Comparison of ENCODE assay signal across 25 mouse cellular contexts in genomic region chr2:83624045-83624444, GRCm38 (mm10). TPM values are rescaled to one million over a fixed set of nuclear protein-coding genes. Genes with fewer than 3 reads are reported as not detected.
DNase-seq lines count a peak whose midpoint lies in the region; ATAC-seq and TF ChIP-seq lines count a peak whose summit lies in the region.
"Had no signal": no experiment of that assay in that cellular context is flagged by ENCODE, and none has a peak within 500 bp of the region (broad histone marks: within the 10 kb centered on the region; RNA-seq: fewer than 3 reads in every experiment).

No protein-coding gene starts in this region.

- DNase-seq in hindbrain, embryonic 14.5 days (ENCODE audit: low spot score) = peak; percentile 48
- no peak for DNase-seq in layer of hippocampus, adult 2 months (ENCODE audit: low spot score in 2 of 2)
- DNase-seq in layer of hippocampus, adult 18-20 months (ENCODE audit: low spot score in 2 of 2) = no peak
- DNase-seq in 3T3-L1 (ENCODE audit: low read depth, low spot score) = peak; percentile 22
- DNase-seq in adipocyte (ENCODE audit: low spot score) = peak; percentile 19
- DNase-seq in adrenal gland, postnatal 10 days = no peak
- DNase-seq: adrenal gland, adult 8-10 months; cerebellum, adult 11 months; cerebellum, adult 9-10 months; embryo, embryonic 11 days; gastrocnemius, postnatal 10 days; kidney, postnatal 25 days; right cerebral cortex, postnatal 14 days had no signal

- ATAC-seq in hindbrain, embryonic 14.5 days (ENCODE audit: low FRiP score) = no peak
- ATAC-seq in hindbrain, embryonic 13.5 days (ENCODE audit: low FRiP score) = no peak
- ATAC-seq: activated CD4-positive, CD25-positive, alpha-beta regulatory T cell, adult 4 months; CD4-positive, CD25-positive, alpha-beta regulatory T cell, adult 4 months; intestine, embryonic 15.5 days had no signal

- 77% methylated on average over 4 of the region's 4 CpGs for WGBS in hindbrain, embryonic 14.5 days
- WGBS in hindbrain, embryonic 13.5 days = 77% methylated on average over 4 of the region's 4 CpGs

- no peaks in the 10 kb centered on the region for H3K4me1 ChIP-seq in hindbrain, embryonic 14.5 days (replicated peaks; ENCODE audit: control insufficient read depth, insufficient read depth, low read length)
- no peaks in the 10 kb centered on the region for H3K4me1 ChIP-seq in hindbrain, embryonic 13.5 days (replicated peaks)
- H3K4me1 ChIP-seq: embryonic facial prominence, embryonic 12.5 days; heart, embryonic 15.5 days; hindbrain, embryonic 15.5 days; intestine, embryonic 15.5 days; lung, embryonic 15.5 days had no signal

- no peaks in the 10 kb centered on the region for H3K9me3 ChIP-seq in hindbrain, embryonic 14.5 days (ENCODE audit: control insufficient read depth, low read length)
- H3K9me3 ChIP-seq in hindbrain, embryonic 13.5 days = no peaks in the 10 kb centered on the region
- H3K9me3 ChIP-seq: embryonic facial prominence, embryonic 12.5 days; heart, embryonic 15.5 days; hindbrain, embryonic 15.5 days; intestine, embryonic 15.5 days; limb, embryonic 10.5 days; limb, embryonic 15.5 days; lung, embryonic 15.5 days; midbrain, embryonic 10.5 days had no signal

- no peaks in the 10 kb centered on the region for H3K36me3 ChIP-seq in hindbrain, embryonic 14.5 days (replicated peaks; ENCODE audit: control insufficient read depth, insufficient read depth)
- H3K36me3 ChIP-seq in hindbrain, embryonic 13.5 days = no peaks in the 10 kb centered on the region
- H3K36me3 ChIP-seq: embryonic facial prominence, embryonic 12.5 days; heart, embryonic 15.5 days; hindbrain, embryonic 15.5 days; intestine, embryonic 15.5 days; limb, embryonic 10.5 days; limb, embryonic 15.5 days; lung, embryonic 15.5 days; midbrain, embryonic 10.5 days had no signal

- H3K9ac ChIP-seq in hindbrain, embryonic 14.5 days = no peak overlapping the region
- H3K9ac ChIP-seq in hindbrain, embryonic 13.5 days = no peak overlapping the region
- H3K9ac ChIP-seq: embryonic facial prominence, embryonic 12.5 days; heart, embryonic 15.5 days; hindbrain, embryonic 15.5 days; intestine, embryonic 15.5 days; limb, embryonic 15.5 days; liver, embryonic 14.5 days; lung, embryonic 15.5 days had no signal

- H3K27me3 ChIP-seq in hindbrain, embryonic 14.5 days (ENCODE audit: control insufficient read depth, insufficient read depth, low read length) = no peaks in the 10 kb centered on the region
- H3K27me3 ChIP-seq in hindbrain, embryonic 13.5 days = no peaks in the 10 kb centered on the region
- H3K27me3 ChIP-seq: embryonic facial prominence, embryonic 12.5 days; heart, embryonic 15.5 days; hindbrain, embryonic 15.5 days; intestine, embryonic 15.5 days; limb, embryonic 15.5 days; lung, embryonic 15.5 days had no signal

- peak; percentile 67 for TF ChIP-seq CTCF in layer of hippocampus, adult 2 months (conservative IDR thresholded peaks at IDR 0.05)

- no peak overlapping the region for H3K27ac ChIP-seq in hindbrain, embryonic 14.5 days
- no peak overlapping the region for H3K27ac ChIP-seq in hindbrain, embryonic 13.5 days
- H3K27ac ChIP-seq in layer of hippocampus, adult 2 months = no peak overlapping the region
- H3K27ac ChIP-seq: embryonic facial prominence, embryonic 12.5 days; heart, embryonic 15.5 days; hindbrain, embryonic 15.5 days; intestine, embryonic 15.5 days; limb, embryonic 10.5 days; limb, embryonic 15.5 days; liver, embryonic 14.5 days; lung, embryonic 15.5 days; midbrain, embryonic 10.5 days had no signal

- H3K4me3 ChIP-seq in hindbrain, embryonic 14.5 days (replicated peaks; ENCODE audit: low read length) = no peak overlapping the region
- H3K4me3 ChIP-seq in hindbrain, embryonic 13.5 days = no peak overlapping the region
- H3K4me3 ChIP-seq in layer of hippocampus, adult 2 months = no peak overlapping the region
- H3K4me3 ChIP-seq: embryonic facial prominence, embryonic 12.5 days; heart, embryonic 15.5 days; hindbrain, embryonic 15.5 days; intestine, embryonic 15.5 days; limb, embryonic 10.5 days; limb, embryonic 15.5 days; lung, embryonic 15.5 days; midbrain, embryonic 10.5 days had no signal

- H3K4me2 ChIP-seq in hindbrain, embryonic 14.5 days (replicated peaks) = no peak overlapping the region
- no peak overlapping the region for H3K4me2 ChIP-seq in hindbrain, embryonic 13.5 days
- H3K4me2 ChIP-seq: embryonic facial prominence, embryonic 12.5 days; heart, embryonic 15.5 days; hindbrain, embryonic 15.5 days; intestine, embryonic 15.5 days; limb, embryonic 15.5 days; lung, embryonic 15.5 days had no signal

RNA-seq across cellular contexts. Expression of gene Zc3h15, which starts 20.2 kb away (rescaled TPM):
- 159 and 168 TPM in 2 replicates for polyA plus RNA-seq in hindbrain, embryonic 14.5 days (2014; fragmentation: Nextera tagmentation; extraction: Ambion mirVana)
- 210 and 215 TPM in 2 replicates for polyA plus RNA-seq in hindbrain, embryonic 13.5 days (2015; fragmentation: Nextera tagmentation; extraction: Ambion mirVana)
- total RNA-seq in layer of hippocampus, adult 2 months (2021) = 100 to 1,000 TPM; 131 to 134 TPM
- 100 to 1,000 TPM; 129 to 133 TPM for total RNA-seq in layer of hippocampus, adult 18-20 months (2021)
- 10 to 100 TPM; 74.7 to 84.3 TPM for total RNA-seq in adrenal gland, postnatal 10 days (2021)

Comparison
In these comparisons a context has a peak if more than half of its experiments do, and no peak if none do; other contexts are left out.
1. DNase-seq: peak in hindbrain, embryonic 14.5 days (single experiment), 3T3-L1 (single experiment) and adipocyte (single experiment); none in layer of hippocampus, adult 2 months (0 of 2), layer of hippocampus, adult 18-20 months (0 of 2) and adrenal gland, postnatal 10 days (single experiment).